Mouse (Mus musculus) E14TG2a.4 (cell line): Measurements from ENCODE around the gene Adgrv1.

Experiments
- CTCF ChIP-seq: conservative IDR thresholded peaks from 2 replicates; pipeline ENCODE4 v1.5.1; 2014; ENCODE audit warnings: low read length
- NANOG ChIP-seq: IDR thresholded peaks from 2 replicates; pipeline ENCODE4 v1.6.1; 2014; ENCODE audit warnings: borderline replicate concordance, low read length, mixed read lengths
- POU5F1 ChIP-seq: IDR thresholded peaks from 2 replicates; pipeline ENCODE4 v1.6.1; 2014; ENCODE audit warnings: low read length, borderline replicate concordance

DNA sequence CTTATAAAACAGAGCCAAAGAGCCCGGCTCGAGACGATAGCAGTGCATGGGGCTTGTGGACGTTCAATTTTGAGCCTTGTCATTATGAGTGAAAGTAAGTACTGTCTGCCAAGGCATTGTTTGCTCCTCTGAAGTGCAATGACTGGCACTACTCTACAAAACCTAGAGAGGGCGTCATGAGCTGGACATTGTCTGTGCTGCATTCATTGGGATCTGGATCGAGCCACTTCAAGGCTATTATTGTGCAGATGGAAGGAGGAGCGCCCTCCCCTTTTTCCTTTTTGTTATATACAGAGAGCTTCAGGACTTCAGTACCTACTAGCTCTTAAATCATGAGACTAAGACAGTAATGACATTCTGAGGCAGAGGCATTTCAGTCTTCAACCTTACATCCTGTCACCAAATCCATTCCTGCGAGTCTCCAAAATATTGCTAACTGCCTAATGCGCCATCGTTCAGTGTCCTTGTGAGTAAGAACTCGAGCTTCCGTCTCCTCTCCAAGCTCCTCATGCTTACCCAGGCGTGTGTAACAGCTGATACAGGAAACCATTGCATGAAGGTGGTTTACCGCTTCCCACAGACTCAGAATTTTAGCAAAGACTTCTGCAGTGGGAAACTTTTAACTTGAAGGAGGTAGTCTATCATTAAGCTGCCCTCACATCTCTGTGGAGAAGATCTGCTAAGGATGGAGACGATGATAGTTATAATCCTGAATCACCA, 285.5 kb downstream of the Adgrv1 start:
- TF ChIP-seq CTCF, result peak; percentile 31; the same call in 1 of the 2 replicates
- no peak for TF ChIP-seq NANOG
- TF ChIP-seq POU5F1, result no peak
